Mouse (Mus musculus) myocyte (in vitro differentiated cells): ENCODE data around the gene Ctdsp1. TPM values are rescaled to one million over a fixed set of nuclear protein-coding genes. Genes with fewer than 3 reads are reported as not detected.

Experiments
- H3K27me3 ChIP-seq: one replicate; pipeline ENCODE4 v1.6.1; 2011; ENCODE audit not compliant: control insufficient read depth, insufficient read depth, insufficient read length
- H3K36me3 ChIP-seq: one replicate; pipeline ENCODE4 v1.6.1; 2011; ENCODE audit not compliant: control insufficient read depth, insufficient read depth
- H3K4me2 ChIP-seq: one replicate; pipeline ENCODE4 v1.6.1; 2011; ENCODE audit warnings: low read depth, control low read depth
- H3K4me3 ChIP-seq: one replicate; pipeline ENCODE4 v1.5.1; 2011; ENCODE audit warnings: mild to moderate bottlenecking, control low read depth, moderate library complexity
- H3K79me2 ChIP-seq: one replicate; pipeline ENCODE4 v1.6.1; 2011; ENCODE audit not compliant: control insufficient read depth, insufficient read depth
- H3ac ChIP-seq: one replicate; pipeline ENCODE4 v1.6.1; 2011; ENCODE audit not compliant: control insufficient read depth, insufficient read length
- CEBPB ChIP-seq: IDR thresholded peaks from 2 replicates; pipeline ENCODE4 v1.6.1; 2011; ENCODE audit warnings: mild to moderate bottlenecking, moderate library complexity; ENCODE audit not compliant: poor library complexity, insufficient read depth, severe bottlenecking
- E2F4 ChIP-seq: IDR thresholded peaks from one replicate; pipeline ENCODE4 v1.6.1; 2011; ENCODE audit warnings: mild to moderate bottlenecking, control low read depth, moderate library complexity; ENCODE audit not compliant: insufficient read depth
- MAX ChIP-seq: IDR thresholded peaks from one replicate; pipeline ENCODE4 v1.6.1; 2011; ENCODE audit warnings: low read depth, mild to moderate bottlenecking, control low read depth
- MYOD1 ChIP-seq, 3 experiments: IDR thresholded peaks; one replicate each; pipeline ENCODE4 v1.6.1; 2011; ENCODE audit warnings: control low read depth in 2 of 3, low read depth in 2 of 3, mild to moderate bottlenecking in 2 of 3, moderate library complexity in 1 of 3; ENCODE audit not compliant: insufficient read length in 2 of 3, control insufficient read depth in 1 of 3
- MYOG ChIP-seq, 3 experiments: IDR thresholded peaks; one replicate each; pipeline ENCODE4 v1.6.1; 2011; ENCODE audit warnings: control low read depth in 2 of 3, low read depth in 2 of 3, mild to moderate bottlenecking in 2 of 3; ENCODE audit not compliant: insufficient read length in 2 of 3, control insufficient read depth in 1 of 3, insufficient read depth in 1 of 3
- POLR2A ChIP-seq: IDR thresholded peaks from one replicate; pipeline ENCODE4 v1.6.1; 2011; ENCODE audit warnings: low read depth, mild to moderate bottlenecking, control low read depth, moderate library complexity; ENCODE audit not compliant: insufficient read length
- POLR2AphosphoS2 ChIP-seq: IDR thresholded peaks from one replicate; pipeline ENCODE4 v1.6.1; 2011; ENCODE audit warnings: low read depth, control low read depth; ENCODE audit not compliant: insufficient read length
- REST ChIP-seq: IDR thresholded peaks from one replicate; pipeline ENCODE4 v1.6.1; 2011; ENCODE audit warnings: mild to moderate bottlenecking, control low read depth, moderate library complexity; ENCODE audit not compliant: insufficient read depth, insufficient read length
- SRF ChIP-seq: IDR thresholded peaks from one replicate; pipeline ENCODE4 v1.6.1; 2011; ENCODE audit warnings: low read depth; ENCODE audit not compliant: control insufficient read depth, insufficient read length
- TCF12 ChIP-seq: IDR thresholded peaks from one replicate; pipeline ENCODE4 v1.6.1; 2011; ENCODE audit warnings: mild to moderate bottlenecking, control low read depth; ENCODE audit not compliant: poor library complexity, insufficient read depth, severe bottlenecking
- TCF3 ChIP-seq: IDR thresholded peaks from one replicate; pipeline ENCODE4 v1.6.1; 2011; ENCODE audit warnings: low read depth, control low read depth; ENCODE audit not compliant: insufficient read length
- USF1 ChIP-seq: IDR thresholded peaks from one replicate; pipeline ENCODE4 v1.6.1; 2011; ENCODE audit warnings: low read depth, mild to moderate bottlenecking, control low read depth, moderate library complexity
- polyA plus RNA-seq: library from polyadenylated mRNA; unstranded; fragments of >200 nt; fragmentation: generic; extraction: Trizol; gene quantifications from one replicate; pipeline ENCODE4 v1.2.1, GENCODE M21; 2012; ENCODE audit warnings: missing spikeins

Ctdsp1 gene
- polyA plus RNA-seq, 1 experiment: 64.0 TPM

- Histone ChIP-seq H3K79me2 (no peaks in the 10 kb centered on the region), H3K4me3 (no peak overlapping the region), H3K27me3 (no peaks in the 10 kb centered on the region), H3ac (no peak overlapping the region), H3K4me2 (no peak overlapping the region), H3K36me3 (no peaks in the 10 kb centered on the region)
- TF ChIP-seq MYOG (IDR thresholded peaks at IDR 0.05; ENCODE audit: control insufficient read depth in 1 of 3, insufficient read depth in 1 of 3, insufficient read length in 2 of 3, low read depth in 2 of 3) (no peak), CEBPB (no peak)
Measured at GRCm38 (mm10) chr1:74401015-74401702, 9.8 kb downstream of the Ctdsp1 start.

GRCm38 (mm10) chr1:74404206-74404605, 12.9 kb downstream of the Ctdsp1 start:
- Histone ChIP-seq H3K27me3 (no peaks in the 10 kb centered on the region), H3K4me3 (no peak overlapping the region), H3K79me2 (no peaks in the 10 kb centered on the region), H3K4me2 (no peak overlapping the region), H3K36me3 (no peaks in the 10 kb centered on the region), H3ac (no peak overlapping the region)
- no peak for TF ChIP-seq CEBPB
- no peak for TF ChIP-seq POLR2A
- TF ChIP-seq E2F4: no peak
- no peak for TF ChIP-seq MYOD1 (IDR thresholded peaks at IDR 0.05; ENCODE audit: control insufficient read depth in 1 of 3, insufficient read length in 2 of 3, low read depth in 2 of 3)

- Histone ChIP-seq H3K79me2 (no peaks in the 10 kb centered on the region), H3ac (no peak within 1 kb of the TSS), H3K4me2 (no peak within 1 kb of the TSS), H3K4me3 (no peak within 1 kb of the TSS), H3K36me3 (no peaks in the 10 kb centered on the region), H3K27me3 (no peaks in the 10 kb centered on the region)
- no peak for TF ChIP-seq MYOD1 (IDR thresholded peaks at IDR 0.05; ENCODE audit: control insufficient read depth in 1 of 3, insufficient read length in 2 of 3, low read depth in 2 of 3)
- no peak for TF ChIP-seq CEBPB
- no peak for TF ChIP-seq MYOG (IDR thresholded peaks at IDR 0.05; ENCODE audit: control insufficient read depth in 1 of 3, insufficient read depth in 1 of 3, insufficient read length in 2 of 3, low read depth in 2 of 3)
- TF ChIP-seq TCF12: no peak
- TF ChIP-seq E2F4: no peak
- TF ChIP-seq USF1: no peak
- TF ChIP-seq POLR2A: no peak
- no peak for TF ChIP-seq POLR2AphosphoS2
- TF ChIP-seq TCF3: no peak
- no peak for TF ChIP-seq MAX
- no peak for TF ChIP-seq REST
- TF ChIP-seq SRF: no peak
Measured at GRCm38 (mm10) chr1:74408589-74409504, 17.5 kb downstream of the Ctdsp1 start, which contains the start of gene Vil1. Gene Vil1 (plus strand): TSS chr1:74409376.

- Histone ChIP-seq H3ac (no peak overlapping the region), H3K27me3 (no peaks in the 10 kb centered on the region), H3K36me3 (no peaks in the 10 kb centered on the region), H3K4me3 (no peak overlapping the region), H3K4me2 (no peak overlapping the region), H3K79me2 (no peaks in the 10 kb centered on the region)
- TF ChIP-seq SRF: no peak
- TF ChIP-seq CEBPB: no peak
- no peak for TF ChIP-seq MAX
- no peak for TF ChIP-seq MYOD1 (IDR thresholded peaks at IDR 0.05; ENCODE audit: control insufficient read depth in 1 of 3, insufficient read length in 2 of 3, low read depth in 2 of 3)
- no peak for TF ChIP-seq TCF3
- no peak for TF ChIP-seq E2F4
- TF ChIP-seq POLR2A: no peak
- no peak for TF ChIP-seq REST
- TF ChIP-seq TCF12: no peak
- TF ChIP-seq USF1: no peak
- TF ChIP-seq POLR2AphosphoS2: no peak
- no peak for TF ChIP-seq MYOG (IDR thresholded peaks at IDR 0.05; ENCODE audit: control insufficient read depth in 1 of 3, insufficient read depth in 1 of 3, insufficient read length in 2 of 3, low read depth in 2 of 3)
Measured at GRCm38 (mm10) chr1:74411753-74412325, 20.5 kb downstream of the Ctdsp1 start.

GRCm38 (mm10) chr1:74412711-74413110, 21.4 kb downstream of the Ctdsp1 start:
- Histone ChIP-seq H3K4me2 (no peak overlapping the region), H3K36me3 (no peaks in the 10 kb centered on the region), H3K27me3 (no peaks in the 10 kb centered on the region), H3ac (no peak overlapping the region), H3K79me2 (no peaks in the 10 kb centered on the region), H3K4me3 (no peak overlapping the region)
- no peak for TF ChIP-seq POLR2A
- TF ChIP-seq CEBPB: no peak
- TF ChIP-seq SRF: no peak
- no peak for TF ChIP-seq MYOG (IDR thresholded peaks at IDR 0.05; ENCODE audit: control insufficient read depth in 1 of 3, insufficient read depth in 1 of 3, insufficient read length in 2 of 3, low read depth in 2 of 3)
- TF ChIP-seq TCF3: no peak
- no peak for TF ChIP-seq MAX
- no peak for TF ChIP-seq USF1
- no peak for TF ChIP-seq TCF12
- TF ChIP-seq POLR2AphosphoS2: no peak
- TF ChIP-seq E2F4: no peak
- TF ChIP-seq MYOD1 (IDR thresholded peaks at IDR 0.05; ENCODE audit: control insufficient read depth in 1 of 3, insufficient read length in 2 of 3, low read depth in 2 of 3): no peak
- no peak for TF ChIP-seq REST
